20 mouse cellular contexts compared by ENCODE assay signal in the genomic region with DNA sequence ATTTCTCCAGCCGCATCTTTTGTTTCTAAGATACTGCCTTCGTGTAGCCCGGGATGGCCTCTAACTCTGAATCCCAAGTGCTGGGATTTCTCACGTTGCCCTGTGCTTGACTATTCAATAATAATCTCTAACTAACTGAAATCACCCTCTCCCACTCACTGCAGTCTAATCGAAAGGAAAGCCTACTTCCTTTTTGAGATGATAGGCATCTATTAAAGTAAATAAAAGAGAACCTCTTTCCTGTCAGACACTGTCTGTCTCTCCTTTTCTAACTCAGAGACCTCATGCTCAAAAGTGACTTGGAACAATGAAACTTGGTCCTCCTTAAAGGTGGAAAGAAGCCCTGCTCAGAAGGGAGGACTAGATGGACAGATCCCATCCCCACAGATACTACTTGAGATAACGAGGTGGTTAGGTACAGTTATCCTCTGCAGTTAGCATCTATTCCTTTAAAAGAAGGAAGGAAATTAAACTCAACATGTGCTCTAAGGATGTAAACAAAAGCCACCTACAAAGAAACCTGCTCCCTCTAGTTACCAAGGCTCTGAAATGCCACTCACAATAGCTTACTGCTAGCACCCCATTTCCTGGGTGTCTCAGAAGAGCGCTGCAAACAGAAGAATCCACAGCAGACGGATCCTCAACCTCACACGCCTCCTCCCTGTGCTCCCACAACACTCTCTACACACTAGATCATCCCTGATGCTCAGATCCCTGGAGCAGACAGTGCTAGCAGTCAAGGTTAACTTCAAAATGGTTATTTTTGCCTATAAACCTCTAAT. TPM values are rescaled to one million over a fixed set of nuclear protein-coding genes. Genes with fewer than 3 reads are reported as not detected.
DNase-seq lines count a peak whose midpoint lies in the region; ATAC-seq and TF ChIP-seq lines count a peak whose summit lies in the region.
"Had no signal": no experiment of that assay in that cellular context is flagged by ENCODE, and none has a peak within 500 bp of the region (broad histone marks: within the 10 kb centered on the region; RNA-seq: fewer than 3 reads in every experiment).

No protein-coding gene starts in this region.

- H3K4me3 ChIP-seq in thymus, adult 2 months (ENCODE audit: control insufficient read depth, insufficient read depth, low read length): no peak overlapping the region
- H3K4me3 ChIP-seq: embryonic facial prominence, embryonic 13.5 days; forebrain, embryonic 12.5 days; gastrocnemius, adult 2 months; heart, embryonic 12.5 days; hindbrain, embryonic 15.5 days had no signal

- peaks cover 52% of the 10 kb centered on the region for H3K36me3 ChIP-seq in thymus, adult 2 months (ENCODE audit: control insufficient read depth, insufficient read depth, low read length)

- WGBS in thymus, adult 2 months: 46% methylated on average over 9 of the region's 9 CpGs

- no peak overlapping the region for H3K27ac ChIP-seq in thymus, adult 2 months (ENCODE audit: control insufficient read depth, insufficient read depth, low read length)
- H3K27ac ChIP-seq: embryonic facial prominence, embryonic 13.5 days; forebrain, embryonic 12.5 days; gastrocnemius, adult 2 months; hindbrain, embryonic 15.5 days had no signal

- DNase-seq in thymus, postnatal 25 days: peak; percentile 12
- no peak for DNase-seq in thymus, adult 2 months
- DNase-seq in brain, adult 2 months (ENCODE audit: low read depth, low spot score): peak; percentile 58
- DNase-seq in kidney, adult 11 months: no peak
- DNase-seq in yolk sac, embryonic 10.5 days (ENCODE audit: low spot score): no peak
- no peak for DNase-seq in urinary bladder, postnatal 25 days (ENCODE audit: low spot score)
- DNase-seq: adrenal gland, postnatal 14 days; B cell, adult 2 months; cerebellum, adult 18-20 months; cerebellum, adult 9-11 months; cerebellum, postnatal 36 days; gastrocnemius, adult 2 months; gastrocnemius, postnatal 25 days; heart, postnatal 36 days had no signal

- peak; percentile 64 for ATAC-seq in CD4-positive, CD25-positive, alpha-beta regulatory T cell, adult 4 months
- ATAC-seq: forebrain, embryonic 16.5 days had no signal

- no peak for TF ChIP-seq CTCF in thymus, adult 2 months (IDR thresholded peaks at IDR 0.05; ENCODE audit: borderline replicate concordance, control insufficient read depth, extremely low read depth, insufficient read depth, low read length, poor library complexity)

- TF ChIP-seq POLR2A in thymus, adult 2 months (IDR thresholded peaks at IDR 0.05; ENCODE audit: control insufficient read depth, extremely low read depth, insufficient read depth, low read length, poor library complexity): no peak

- peaks cover 11% of the 10 kb centered on the region for H3K4me1 ChIP-seq in thymus, adult 2 months (replicated peaks; ENCODE audit: control insufficient read depth, insufficient read depth, low read length)
- H3K4me1 ChIP-seq: embryonic facial prominence, embryonic 13.5 days; forebrain, embryonic 12.5 days; heart, embryonic 12.5 days; hindbrain, embryonic 15.5 days had no signal

- H3K27me3 ChIP-seq in thymus, adult 2 months (ENCODE audit: control insufficient read depth, insufficient read depth, low read length): no peaks in the 10 kb centered on the region
- H3K27me3 ChIP-seq: embryonic facial prominence, embryonic 13.5 days; forebrain, embryonic 12.5 days; heart, embryonic 12.5 days; hindbrain, embryonic 15.5 days had no signal

RNA-seq across cellular contexts. Expression of gene Sema6c, which starts 24.7 kb away (rescaled TPM):
- polyA plus RNA-seq in thymus, adult 2 months (2012; rRNA removed): 12.0 and 14.0 TPM in 2 replicates
- under 1 TPM in 1 of 2 experiments, not detected in 1; 0.08 TPM for polyA plus RNA-seq in CD4-positive, CD25-positive, alpha-beta regulatory T cell, adult 4 months (2017; shearing (Covaris generic))

RNA-seq across cellular contexts. Expression of gene Gabpb2, which starts 32.7 kb away (rescaled TPM):
- 39.7 and 41.7 TPM in 2 replicates for polyA plus RNA-seq in thymus, adult 2 months (2012; rRNA removed)
- 10 to 100 TPM; 31.0 to 37.1 TPM for polyA plus RNA-seq in CD4-positive, CD25-positive, alpha-beta regulatory T cell, adult 4 months (2017; shearing (Covaris generic))

RNA-seq across cellular contexts. Expression of gene Tnfaip8l2, which starts 42.8 kb away (rescaled TPM):
- 78.5 and 79.6 TPM in 2 replicates for polyA plus RNA-seq in thymus, adult 2 months (2012; rRNA removed)
- polyA plus RNA-seq in CD4-positive, CD25-positive, alpha-beta regulatory T cell, adult 4 months (2017; shearing (Covaris generic)): 100 to 1,000 TPM; 238 to 312 TPM

RNA-seq across cellular contexts. Expression of gene Cdc42se1, which starts 43.5 kb away (rescaled TPM):
- polyA plus RNA-seq in thymus, adult 2 months (2012; rRNA removed): 137 and 156 TPM in 2 replicates
- 100 to 1,000 TPM; 218 to 256 TPM for polyA plus RNA-seq in CD4-positive, CD25-positive, alpha-beta regulatory T cell, adult 4 months (2017; shearing (Covaris generic))

RNA-seq across cellular contexts. Expression of gene Mllt11, which starts 47.0 kb away (rescaled TPM):
- 53.0 and 66.1 TPM in 2 replicates for polyA plus RNA-seq in thymus, adult 2 months (2012; rRNA removed)
- polyA plus RNA-seq in CD4-positive, CD25-positive, alpha-beta regulatory T cell, adult 4 months (2017; shearing (Covaris generic)): 10 to 100 TPM; 19.0 to 24.1 TPM

Comparison
In these comparisons a context has a peak if more than half of its experiments do, and no peak if none do; other contexts are left out.
1. DNase-seq: peak in thymus, postnatal 25 days (single experiment) and brain, adult 2 months (single experiment); none in thymus, adult 2 months (single experiment), kidney, adult 11 months (single experiment), yolk sac, embryonic 10.5 days (single experiment) and urinary bladder, postnatal 25 days (single experiment).
2. RNA of gene Sema6c, which starts 24.7 kb away (polyA plus RNA-seq): 12.0 to 14.0 TPM in thymus, adult 2 months; 0.08 TPM in CD4-positive, CD25-positive, alpha-beta regulatory T cell, adult 4 months; every median in the first group is over 10 times any median in the second.